Mouse (Mus musculus) small intestine, adult 2 months (tissue): Measurements from ENCODE around the gene Ccer2. TPM values are rescaled to one million over a fixed set of nuclear protein-coding genes. Genes with fewer than 3 reads are reported as not detected.

ENCODE experiments used
- H3K27ac ChIP-seq: fragments of 200-500 bp; 2 replicates; pipeline ENCODE4 v1.5.1; 2012; ENCODE audit warnings: low read depth, low read length, control low read depth, inconsistent platforms; ENCODE audit not compliant: insufficient read depth
- H3K27me3 ChIP-seq: fragments of 200-500 bp; 2 replicates; pipeline ENCODE4 v1.6.1; 2012; ENCODE audit warnings: mild to moderate bottlenecking, moderate library complexity, low read length, inconsistent platforms; ENCODE audit not compliant: control insufficient read depth, insufficient read depth
- H3K36me3 ChIP-seq: fragments of 200-500 bp; 2 replicates; pipeline ENCODE4 v1.6.1; 2012; ENCODE audit warnings: mild to moderate bottlenecking, low read length, control low read depth, inconsistent platforms; ENCODE audit not compliant: control insufficient read depth, insufficient read depth
- H3K4me1 ChIP-seq: fragments of 200-500 bp; 2 replicates; pipeline ENCODE4 v1.6.1; 2012; ENCODE audit warnings: low read length, inconsistent platforms, mixed read lengths; ENCODE audit not compliant: control insufficient read depth, insufficient read depth, insufficient read length
- H3K4me3 ChIP-seq: fragments of 200-500 bp; 2 replicates; pipeline ENCODE4 v1.5.1; 2012; ENCODE audit warnings: low read depth, mild to moderate bottlenecking, control low read depth, inconsistent platforms, low read length, moderate library complexity
- CTCF ChIP-seq: fragments of 200-500 bp; IDR thresholded peaks from 2 replicates; pipeline ENCODE4 v1.5.1; 2012; ENCODE audit warnings: low read depth, mild to moderate bottlenecking, control low read depth, inconsistent platforms, low read length, moderate library complexity, mixed read lengths; ENCODE audit not compliant: insufficient replicate concordance, insufficient read length; ENCODE audit errors: extremely low read depth
- POLR2A ChIP-seq: fragments of 200-500 bp; IDR thresholded peaks from 2 replicates; pipeline ENCODE4 v1.6.1; 2012; ENCODE audit warnings: low read depth, mild to moderate bottlenecking, control low read depth, inconsistent platforms, low read length, moderate library complexity
- WGBS: fragments of 180-500 bp; shearing (Covaris S2); methylation state at CpG from one replicate; pipeline ENCODE4 v1.1.7; 2018; 5-methylcytosine and 5-hydroxymethylcytosine counted together
- polyA plus RNA-seq: library from polyadenylated mRNA; depleted of rRNA; stranded (reverse); fragments of >200 nt; gene quantifications from 2 replicates; pipeline ENCODE4 v1.2.3, GENCODE M21; 2012

Ccer2 gene
- polyA plus RNA-seq, 1 experiment, result not detected

DNA sequence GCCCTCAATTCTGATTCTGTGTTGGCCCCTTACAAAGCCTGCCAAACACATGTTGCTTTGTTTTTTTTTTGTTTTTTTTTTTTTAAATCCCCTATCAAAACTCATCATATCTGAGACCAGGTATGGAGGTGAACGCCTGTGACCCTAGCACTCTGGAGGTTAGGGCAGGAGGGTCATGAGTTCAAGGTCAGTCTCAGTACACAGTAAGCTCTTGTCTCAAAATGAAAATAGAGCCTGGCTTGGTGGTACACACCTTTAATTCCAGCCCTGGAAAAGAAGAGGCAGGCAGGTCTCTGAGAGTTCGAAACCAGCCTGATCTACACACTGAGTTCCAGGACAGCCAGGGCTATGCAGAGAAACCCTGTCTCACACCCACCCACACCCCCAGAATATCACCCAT, 36.3 kb upstream of the Ccer2 start:
- Histone ChIP-seq H3K27ac (no peak overlapping the region), H3K27me3 (peaks cover 11% of the 10 kb centered on the region), H3K4me3 (no peak overlapping the region), H3K4me1 (peaks cover 3% of the 10 kb centered on the region; the same call in 1 of the 2 replicates), H3K36me3 (no peaks in the 10 kb centered on the region)
- TF ChIP-seq CTCF (no peak), POLR2A (no peak)
- 63% methylated on average over 2 of the region's 2 CpGs for WGBS

DNA sequence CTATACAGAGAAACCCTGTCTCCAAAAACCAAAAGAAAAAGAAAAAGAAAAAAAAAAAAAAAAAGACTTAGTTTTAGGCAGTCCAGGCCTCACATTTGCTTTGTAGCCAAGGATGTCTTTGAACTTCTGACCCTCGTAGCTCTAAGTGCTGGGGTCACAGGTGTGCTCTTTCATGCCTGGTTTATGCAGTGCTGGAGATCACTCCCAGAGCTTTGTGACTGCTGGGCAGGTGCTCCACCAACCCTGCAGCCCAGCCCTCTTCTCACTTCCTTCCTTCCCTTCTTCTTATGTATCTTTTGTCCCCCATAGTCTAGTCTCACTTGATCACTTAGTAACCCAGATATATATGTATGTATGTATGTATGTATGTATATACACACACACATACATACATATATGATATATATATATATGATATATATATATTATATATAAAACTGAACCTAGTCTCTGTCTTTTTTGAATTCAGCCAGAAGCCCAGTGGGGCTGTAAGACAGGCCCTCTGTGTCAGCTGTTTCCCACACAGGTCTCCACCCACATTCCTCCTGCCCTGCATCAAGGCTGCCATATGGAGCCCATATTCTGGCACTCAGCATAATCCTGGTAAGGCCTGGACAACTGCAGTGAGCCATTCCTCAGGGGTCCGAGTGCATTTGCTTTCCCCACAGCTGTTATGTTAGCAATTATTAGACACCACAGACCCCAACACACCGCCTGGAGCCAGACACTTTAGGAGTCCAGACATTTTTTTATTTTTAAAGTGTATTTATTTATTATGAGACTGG, 35.0 kb upstream of the Ccer2 start:
- 88% methylated on average over 3 of the region's 3 CpGs for WGBS
- no peak overlapping the region for H3K27ac ChIP-seq

DNA sequence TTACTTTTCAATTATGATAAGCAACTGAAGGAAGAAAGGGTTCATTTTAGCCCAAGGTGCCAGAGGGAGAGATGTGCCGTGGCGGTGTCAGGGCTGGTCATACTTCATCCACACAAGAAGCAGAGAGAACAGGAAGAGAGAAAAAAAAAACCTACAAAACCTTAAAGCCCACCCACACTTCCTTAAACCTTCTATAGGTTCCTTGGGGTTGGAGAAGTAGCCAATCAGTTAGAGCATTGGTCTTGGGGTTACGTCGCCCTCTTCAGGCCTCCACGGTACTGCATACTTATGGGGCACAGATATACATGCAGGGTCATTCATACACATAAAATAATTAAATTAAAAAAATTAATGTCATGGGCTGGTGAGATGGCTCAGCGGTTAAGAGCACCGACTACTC, 33.9 kb upstream of the Ccer2 start:
- TF ChIP-seq CTCF (no peak), POLR2A (no peak)
- no peak overlapping the region for H3K4me3 ChIP-seq
- H3K4me1 ChIP-seq, result no peaks in the 10 kb centered on the region
- no peaks in the 10 kb centered on the region for H3K36me3 ChIP-seq
- no peak overlapping the region for H3K27ac ChIP-seq
- WGBS, result 94% methylated on average over 7 of the region's 7 CpGs
- H3K27me3 ChIP-seq, result peaks cover under 1% of the 10 kb centered on the region; the same call in 1 of the 2 replicates

More for the DNA sequence above, 35.0 kb upstream of the Ccer2 start:
- peaks cover 3% of the 10 kb centered on the region; the same call in 1 of the 2 replicates for H3K4me1 ChIP-seq
- H3K36me3 ChIP-seq, result no peaks in the 10 kb centered on the region
- no peak for TF ChIP-seq POLR2A
- TF ChIP-seq CTCF, result no peak
- H3K27me3 ChIP-seq, result peaks cover 9% of the 10 kb centered on the region
- H3K4me3 ChIP-seq, result no peak overlapping the region

DNA sequence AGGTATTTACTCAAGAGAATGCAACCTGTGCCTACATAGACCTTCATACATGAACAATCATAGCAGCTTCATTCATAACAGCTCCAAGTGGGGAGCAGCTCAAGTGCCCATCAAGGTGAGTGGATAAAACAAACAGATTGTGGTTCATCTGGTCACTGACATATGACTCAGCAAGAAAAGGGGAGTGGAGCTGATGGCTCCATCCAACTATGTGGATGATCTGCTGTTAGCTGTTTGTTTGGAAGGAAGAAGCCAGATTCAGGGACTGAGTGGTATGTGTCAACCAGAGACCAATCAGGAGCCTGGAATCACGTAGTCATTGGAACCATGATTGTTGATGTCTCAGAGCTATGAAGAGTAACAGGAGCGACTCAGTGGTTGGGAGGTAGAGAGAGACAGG, 31.4 kb upstream of the Ccer2 start:
- no peaks in the 10 kb centered on the region for H3K4me1 ChIP-seq
- H3K36me3 ChIP-seq, result no peaks in the 10 kb centered on the region
- 92% methylated on average over 2 of the region's 2 CpGs for WGBS
- TF ChIP-seq POLR2A (no peak), CTCF (no peak)
- no peak overlapping the region for H3K4me3 ChIP-seq
- H3K27me3 ChIP-seq, result no peaks in the 10 kb centered on the region
- no peak overlapping the region for H3K27ac ChIP-seq

DNA sequence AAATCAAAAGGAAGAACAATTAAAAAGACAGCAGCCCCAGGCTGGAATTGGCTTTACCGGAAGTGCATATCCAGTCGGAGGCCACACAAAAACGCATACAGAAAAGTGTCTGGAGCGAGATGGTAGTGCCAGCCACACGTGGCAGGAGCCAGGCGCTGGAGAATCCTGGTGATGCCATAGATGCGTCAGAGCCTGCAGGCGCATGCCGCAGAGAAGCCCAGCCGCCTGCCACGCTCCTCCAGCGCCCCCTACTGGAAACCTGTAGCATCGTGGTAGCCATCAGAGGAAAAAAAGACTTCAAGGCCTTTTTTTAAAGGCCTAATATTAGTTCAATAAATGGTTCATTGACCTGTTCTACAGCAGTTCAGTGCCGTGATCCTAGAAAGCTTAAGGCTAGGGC, 29.4 kb upstream of the Ccer2 start:
- no peak for TF ChIP-seq POLR2A
- peak; percentile 72 for TF ChIP-seq CTCF
- WGBS, result 8% methylated on average over 14 of the region's 14 CpGs
- Histone ChIP-seq H3K36me3 (no peaks in the 10 kb centered on the region), H3K4me1 (no peaks in the 10 kb centered on the region), H3K4me3 (no peak overlapping the region), H3K27me3 (no peaks in the 10 kb centered on the region), H3K27ac (no peak overlapping the region)

DNA sequence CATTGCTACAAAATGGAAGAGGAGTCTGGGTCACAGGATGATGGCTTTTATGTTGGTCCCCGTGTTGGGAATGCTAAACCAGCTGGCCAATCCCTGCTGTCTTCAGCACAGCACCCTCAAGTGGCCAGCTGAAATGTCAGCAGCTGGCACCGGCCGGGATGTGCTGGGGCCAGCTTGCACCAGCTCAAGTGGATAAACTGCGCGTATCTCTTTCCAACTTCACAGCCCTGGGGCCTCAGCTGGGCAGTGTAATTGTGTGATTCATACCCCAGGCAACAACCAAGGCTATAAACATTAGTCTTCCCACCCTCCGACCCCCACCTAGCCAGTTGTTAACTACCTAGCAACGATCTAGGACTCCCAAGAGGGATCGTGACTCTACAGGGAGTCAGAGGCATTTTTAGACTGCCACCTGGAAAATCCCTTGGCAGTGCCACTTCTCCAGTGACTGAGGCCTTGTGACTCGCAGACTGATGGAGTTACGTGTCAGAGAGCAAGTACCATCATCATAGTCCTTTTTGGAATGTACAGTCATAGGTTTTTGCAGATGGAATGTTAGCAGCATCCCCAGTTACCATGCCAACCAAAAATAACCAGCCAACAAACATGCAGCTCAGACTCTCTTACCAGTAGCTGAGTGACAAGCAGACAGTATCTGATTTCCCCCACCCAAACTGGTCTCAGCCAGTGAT, 28.2 kb upstream of the Ccer2 start:
- Histone ChIP-seq H3K4me3 (no peak overlapping the region), H3K36me3 (no peaks in the 10 kb centered on the region), H3K27me3 (no peaks in the 10 kb centered on the region), H3K27ac (no peak overlapping the region), H3K4me1 (peaks cover 3% of the 10 kb centered on the region)
- WGBS, result 50% methylated on average over 10 of the region's 10 CpGs
- TF ChIP-seq POLR2A, result no peak
- peak; percentile 31; the same call in 1 of the 2 replicates for TF ChIP-seq CTCF
